Mouse (Mus musculus) olfactory bulb, adult 2 months (tissue): Measurements from ENCODE around the gene Cyp2s1.

Experiments used
- CTCF ChIP-seq: fragments of 200-500 bp; IDR thresholded peaks from 2 replicates; pipeline ENCODE4 v1.5.1; 2012; ENCODE audit warnings: low read depth, mild to moderate bottlenecking, low read length, moderate library complexity; ENCODE audit not compliant: insufficient read depth
- POLR2A ChIP-seq: fragments of 200-500 bp; IDR thresholded peaks from 2 replicates; pipeline ENCODE4 v1.6.1; 2012; ENCODE audit warnings: mild to moderate bottlenecking, low read depth, low read length, moderate library complexity; ENCODE audit not compliant: insufficient read depth

DNA sequence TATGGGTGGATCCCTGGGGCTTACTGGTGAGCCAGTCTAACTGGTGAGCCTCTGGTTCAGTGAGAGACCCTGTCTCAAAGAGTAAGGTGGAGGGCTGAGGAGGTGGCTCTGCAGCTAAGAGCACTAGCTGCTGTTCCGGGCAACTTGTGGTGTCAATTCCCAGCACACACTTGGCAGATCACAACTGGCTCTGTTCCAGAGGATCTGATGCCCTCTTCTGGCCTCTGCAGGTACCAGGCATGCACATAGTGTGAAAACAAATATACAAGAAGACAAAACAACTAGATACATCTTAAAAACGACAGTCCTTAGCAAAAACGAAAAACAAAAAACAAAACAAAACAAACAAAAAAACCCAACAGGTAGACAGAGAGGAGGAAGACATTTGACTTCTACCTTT is 23.0 kb downstream of the Cyp2s1 start:
- TF ChIP-seq CTCF (no peak), POLR2A (no peak)
